Mouse (Mus musculus) bone marrow macrophage, adult 2 months (primary cell): ENCODE measurements around the gene Hdac7.

ENCODE experiments used
- CTCF ChIP-seq: IDR thresholded peaks from 2 replicates; pipeline ENCODE4 v1.5.1; 2012; ENCODE audit warnings: low read depth, mild to moderate bottlenecking, low read length, moderate library complexity
- POLR2A ChIP-seq: IDR thresholded peaks from 2 replicates; pipeline ENCODE4 v1.6.1; 2012; ENCODE audit warnings: mild to moderate bottlenecking, low read depth, low read length, borderline replicate concordance

DNA sequence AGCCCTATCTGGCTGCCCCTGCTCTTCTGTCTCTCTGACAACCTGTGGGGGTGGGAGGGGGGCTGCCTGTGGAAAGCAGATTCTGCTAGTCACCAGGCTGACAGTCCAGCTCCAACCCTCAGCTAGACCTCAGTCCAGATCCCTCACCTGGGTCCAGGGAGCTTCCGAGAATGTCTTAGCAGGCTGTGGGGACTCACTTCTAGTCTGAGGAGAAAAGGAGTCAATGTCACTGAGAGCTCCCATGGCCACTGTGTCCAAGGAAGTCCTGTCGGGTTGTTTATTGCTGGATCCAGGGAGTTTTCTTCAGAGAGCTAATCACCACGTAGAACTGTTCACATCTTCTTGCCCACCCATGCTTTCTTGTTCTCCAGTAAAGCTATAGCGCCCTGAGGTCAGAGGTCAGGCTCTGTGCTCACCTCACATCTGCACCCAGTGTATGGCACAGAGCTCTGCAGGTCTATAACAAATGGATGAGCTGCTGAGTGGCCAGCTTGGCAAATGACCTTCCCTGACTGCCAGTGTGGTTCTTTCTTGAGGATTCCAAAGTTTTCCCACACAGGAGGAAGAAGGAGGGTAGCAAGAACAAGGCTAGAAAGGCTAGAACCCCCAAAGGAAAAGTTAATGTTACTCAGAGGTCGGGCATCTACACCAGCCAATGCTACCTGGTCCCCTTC lies 17.6 kb downstream of the Hdac7 start:
- TF ChIP-seq CTCF (no peak), POLR2A (no peak)
